Mouse (Mus musculus) ES-CJ7 (cell line): ENCODE measurements around the gene Phf14.

ENCODE experiments used
- DNase-seq: peaks from one replicate; pipeline ENCODE4 v3.0.0; 2011; ENCODE audit warnings: low read depth, low spot score

Phf14 gene

DNA sequence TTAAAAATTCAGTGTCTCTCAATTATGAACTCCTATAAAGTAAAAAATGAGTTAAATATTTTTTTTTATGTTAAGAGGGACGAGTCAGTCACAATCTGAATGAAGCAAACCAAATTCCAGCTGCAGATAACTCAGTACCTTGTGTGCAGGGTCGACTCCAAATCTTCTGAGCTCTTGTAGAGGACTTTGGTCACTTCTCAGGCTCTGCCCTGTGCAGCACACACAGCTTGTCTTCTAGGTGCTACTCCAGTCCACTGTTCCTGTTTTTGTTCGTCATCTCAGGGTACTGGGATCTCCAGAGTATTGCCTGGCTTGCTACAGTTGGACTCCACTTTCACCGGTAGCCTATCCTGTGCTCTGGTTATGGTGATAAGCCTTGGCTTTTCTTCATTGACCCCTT is 113.1 kb downstream of the Phf14 start:
- no peak for DNase-seq

DNA sequence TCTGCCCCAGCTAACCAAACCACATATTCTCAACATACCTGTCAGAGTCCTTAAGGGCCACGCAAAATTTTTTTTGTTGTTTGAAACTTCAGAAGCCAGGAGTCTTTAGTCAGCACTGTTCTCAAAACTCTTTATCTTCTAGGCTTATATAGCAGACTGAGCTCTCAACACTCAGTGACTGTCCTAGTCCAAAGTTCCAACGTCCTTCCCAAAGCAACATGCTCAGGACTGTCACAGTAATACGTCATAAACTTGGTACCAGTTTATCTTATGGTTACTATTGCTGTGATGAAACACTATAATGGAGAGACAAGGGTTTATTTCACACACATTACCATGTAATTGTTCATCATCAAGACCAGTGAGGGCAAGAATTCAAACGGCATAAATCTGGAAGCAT is 113.9 kb downstream of the Phf14 start:
- DNase-seq, result no peak

GRCm38 (mm10) chr6:12023395-12023794 is 115.8 kb downstream of the Phf14 start:
- no peak for DNase-seq

GRCm38 (mm10) chr6:12026804-12027537 is 119.4 kb downstream of the Phf14 start:
- DNase-seq, result no peak

DNA sequence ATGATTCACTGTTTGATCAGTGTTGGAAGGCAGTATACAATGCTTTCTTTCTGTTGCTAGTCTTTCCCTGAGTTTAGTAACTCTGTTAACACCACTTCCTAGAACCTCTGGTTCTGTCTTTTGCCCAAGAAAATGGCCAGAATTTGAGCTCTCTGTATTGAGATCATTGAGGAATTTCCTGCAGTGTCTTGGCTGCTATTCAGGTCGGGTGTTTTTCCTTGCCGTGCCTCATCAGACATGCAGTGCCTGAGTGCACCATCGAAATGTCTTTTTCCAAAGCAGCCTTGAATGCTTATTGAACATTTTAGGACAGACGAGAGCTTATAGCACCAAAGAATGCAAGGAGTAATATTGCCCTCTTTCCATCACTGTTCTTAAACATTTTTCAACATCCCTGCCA is 127.0 kb downstream of the Phf14 start:
- no peak for DNase-seq

DNA sequence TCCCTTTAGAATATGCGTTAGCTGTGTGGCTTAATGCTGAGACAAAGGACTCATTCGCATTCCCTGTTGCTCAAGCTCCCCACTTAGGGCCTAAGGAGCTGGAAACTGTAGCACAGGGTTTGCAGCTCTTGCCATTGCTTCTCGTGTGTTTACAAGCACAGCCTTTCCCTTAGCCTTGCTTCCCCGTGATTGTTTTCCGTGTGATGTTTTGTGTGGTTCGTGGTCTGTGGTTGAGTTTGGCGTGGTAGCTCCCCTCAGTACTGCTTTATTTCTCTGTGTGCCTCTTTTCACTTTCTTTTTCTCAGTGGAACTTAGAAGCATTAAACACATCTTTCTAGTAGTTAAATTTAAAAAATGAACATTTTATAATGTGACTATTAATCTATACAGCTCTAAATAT is 130.7 kb downstream of the Phf14 start:
- DNase-seq, result no peak

- no peak for DNase-seq
These were observed 145.3 kb downstream of the Phf14 start for GRCm38 (mm10) chr6:12052884-12053283.

DNA sequence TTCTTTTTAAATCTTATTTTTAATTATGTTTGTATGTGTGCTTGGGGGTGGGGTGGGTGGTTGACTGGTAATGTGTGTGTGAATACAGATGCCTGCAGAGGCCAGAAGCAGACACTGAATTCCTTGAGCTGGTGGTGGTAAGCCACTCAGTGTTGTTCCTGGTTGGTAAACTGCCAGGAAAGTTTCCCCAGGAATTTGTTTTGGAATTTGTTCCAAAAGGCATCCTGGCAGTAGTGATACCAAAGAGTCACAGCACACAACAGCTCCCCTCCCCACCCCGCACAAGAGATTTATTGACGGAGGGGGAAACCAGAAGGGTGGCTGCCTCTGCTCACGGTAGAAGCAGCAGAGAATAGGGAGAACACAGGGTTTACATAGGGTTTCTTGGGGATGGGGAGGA is 146.5 kb downstream of the Phf14 start:
- no peak for DNase-seq

- no peak for DNase-seq
These were observed 151.1 kb downstream of the Phf14 start for GRCm38 (mm10) chr6:12058717-12059116.

- no peak for DNase-seq
These were observed 152.4 kb downstream of the Phf14 start for GRCm38 (mm10) chr6:12059971-12060370.

DNA sequence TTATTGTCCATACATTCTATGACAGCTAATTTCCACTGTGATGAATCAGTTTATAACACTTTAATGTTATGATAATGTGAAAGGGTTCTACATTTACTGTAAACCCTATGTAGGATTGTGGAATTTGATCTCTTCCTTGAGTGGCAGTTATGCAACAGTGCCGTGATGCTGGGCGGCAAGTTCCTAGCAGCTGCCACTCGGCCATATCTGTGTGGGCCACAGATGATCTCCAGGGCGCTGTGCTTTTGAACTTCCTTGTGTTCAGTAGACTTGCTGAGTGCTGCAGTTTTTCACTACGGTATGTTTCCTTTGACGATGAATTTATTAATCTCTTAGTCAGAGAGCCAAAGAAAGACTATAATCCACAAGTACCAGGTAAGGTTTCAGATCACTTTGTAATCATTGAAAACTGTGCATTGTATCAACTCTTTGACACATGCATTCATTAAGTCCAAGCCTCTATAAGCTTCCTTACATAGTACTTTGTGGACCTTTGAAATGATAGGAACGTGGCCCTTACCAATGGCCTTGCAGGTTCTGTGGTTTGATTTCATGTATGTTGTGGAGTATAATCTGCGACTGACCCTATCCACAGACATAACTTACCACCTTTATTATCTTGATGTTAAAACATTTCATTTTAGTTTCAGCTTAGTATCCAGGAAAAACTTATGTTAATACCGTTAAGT is 153.0 kb downstream of the Phf14 start:
- no peak for DNase-seq

GRCm38 (mm10) chr6:12067956-12068355 is 160.3 kb downstream of the Phf14 start:
- no peak for DNase-seq

DNA sequence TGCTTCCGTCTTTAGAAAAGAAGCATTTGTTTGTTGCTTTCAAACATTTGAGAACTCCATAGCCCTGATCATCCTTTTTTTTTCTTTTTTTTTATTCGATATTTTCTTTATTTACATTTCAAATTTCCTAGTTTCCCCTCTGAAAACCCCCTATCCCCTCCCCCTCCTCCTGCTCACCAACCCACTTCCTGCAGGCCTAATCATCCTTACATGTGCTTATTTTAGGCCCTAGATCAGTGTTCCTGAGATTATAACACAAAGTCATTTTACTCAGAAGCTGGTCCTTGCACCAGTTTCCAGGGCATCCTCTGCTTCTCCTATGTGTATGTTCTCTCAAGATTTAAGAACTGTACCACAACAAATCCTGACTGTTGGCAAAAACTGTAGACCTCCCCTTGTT is 161.7 kb downstream of the Phf14 start:
- DNase-seq, result no peak

GRCm38 (mm10) chr6:12074599-12074998 is 167.0 kb downstream of the Phf14 start:
- DNase-seq, result no peak

DNA sequence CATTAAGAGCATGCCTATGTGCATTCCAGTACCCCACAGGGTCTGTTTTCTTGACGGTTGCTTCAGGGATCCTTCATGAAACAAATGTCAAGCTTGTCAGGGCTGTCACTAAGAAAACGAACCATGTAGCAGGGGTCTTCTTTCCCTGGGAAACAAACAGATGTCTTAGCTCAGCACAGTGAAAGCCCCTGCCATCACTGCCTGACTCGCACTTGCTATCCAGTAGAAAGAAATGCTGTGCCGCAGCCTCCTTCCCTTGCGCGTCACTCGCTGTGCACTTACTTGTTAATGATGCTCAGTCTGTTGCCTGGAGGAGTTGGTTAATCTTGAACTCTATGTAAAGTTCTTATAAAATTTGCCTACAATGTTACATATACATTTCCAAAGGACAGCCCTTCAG is 169.7 kb downstream of the Phf14 start:
- no peak for DNase-seq

GRCm38 (mm10) chr6:12077880-12078618 is 170.4 kb downstream of the Phf14 start:
- no peak for DNase-seq

DNA sequence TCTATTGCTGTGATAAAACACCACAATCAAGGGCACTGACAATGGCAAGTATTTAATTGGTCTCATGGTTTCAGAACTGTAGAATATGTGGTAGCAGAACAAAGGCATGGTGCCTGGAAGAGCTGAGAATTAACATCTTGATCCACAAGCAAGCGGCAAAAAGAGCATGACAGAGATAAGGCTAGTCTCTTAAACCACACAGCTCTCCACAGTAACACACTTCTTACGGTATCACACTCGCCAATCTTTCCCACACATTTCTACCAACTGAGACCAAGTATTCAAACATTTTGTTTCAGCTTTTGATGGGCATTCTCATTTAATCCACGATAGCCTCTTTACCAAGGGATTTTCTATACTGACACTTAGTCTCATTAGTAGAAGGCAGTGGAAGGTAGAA is 171.7 kb downstream of the Phf14 start:
- no peak for DNase-seq

DNA sequence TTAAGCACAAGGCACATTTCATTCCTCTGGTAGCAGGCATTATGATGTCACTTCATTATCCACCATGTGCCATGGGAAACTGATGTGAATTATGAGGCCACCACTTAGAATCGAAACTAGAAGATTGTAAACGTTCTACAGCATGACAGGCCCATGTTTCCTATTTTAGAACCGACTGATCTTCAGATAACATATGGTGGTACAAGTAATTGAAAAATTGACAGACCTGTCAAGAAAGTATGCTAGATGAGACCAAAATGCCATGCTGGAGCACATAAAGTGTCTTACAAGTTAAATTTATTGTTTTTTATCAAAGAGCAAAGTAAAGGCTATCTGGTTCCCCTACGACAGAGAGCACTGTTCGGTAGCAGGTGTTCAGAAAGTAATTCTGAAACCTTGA is 172.8 kb downstream of the Phf14 start:
- no peak for DNase-seq

DNA sequence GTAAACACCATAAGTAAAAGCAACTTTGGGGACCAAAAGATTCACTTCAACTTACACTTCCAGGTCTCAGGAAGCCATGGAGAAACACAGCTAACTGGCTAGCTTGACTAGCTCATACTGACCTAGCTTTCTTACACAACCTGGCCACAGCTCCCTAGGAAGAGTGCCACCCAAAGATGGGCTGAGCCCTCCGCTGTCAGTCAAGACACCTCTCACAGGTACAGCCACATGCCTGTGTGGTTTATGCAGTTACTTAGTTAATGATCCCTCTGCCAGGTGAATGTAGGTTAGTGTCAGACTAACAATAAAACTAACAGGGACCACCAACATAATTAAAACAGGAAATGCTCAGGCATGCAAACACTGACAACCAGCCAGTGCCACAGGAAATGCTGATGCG is 174.1 kb downstream of the Phf14 start:
- no peak for DNase-seq

DNA sequence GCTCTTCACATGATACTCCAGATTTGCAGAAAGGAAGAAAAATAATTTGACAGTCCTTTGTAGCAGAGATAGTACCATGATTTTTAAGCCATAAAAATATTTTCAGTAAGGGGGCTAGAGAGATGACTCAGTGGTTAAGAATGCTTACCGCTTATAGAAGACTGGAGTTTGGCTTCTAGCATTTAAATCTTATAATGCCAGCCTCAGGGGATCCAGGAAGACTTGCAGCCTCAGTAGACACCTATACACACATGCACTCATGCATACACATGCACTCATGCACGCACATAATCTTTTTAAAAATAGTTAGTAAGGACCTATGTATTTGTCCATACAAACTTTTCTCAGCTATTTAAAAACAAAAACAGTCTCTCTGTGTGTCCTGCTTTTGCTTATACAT is 174.5 kb downstream of the Phf14 start:
- DNase-seq, result no peak

- no peak for DNase-seq
These were observed 175.1 kb downstream of the Phf14 start for GRCm38 (mm10) chr6:12082531-12083216.

DNA sequence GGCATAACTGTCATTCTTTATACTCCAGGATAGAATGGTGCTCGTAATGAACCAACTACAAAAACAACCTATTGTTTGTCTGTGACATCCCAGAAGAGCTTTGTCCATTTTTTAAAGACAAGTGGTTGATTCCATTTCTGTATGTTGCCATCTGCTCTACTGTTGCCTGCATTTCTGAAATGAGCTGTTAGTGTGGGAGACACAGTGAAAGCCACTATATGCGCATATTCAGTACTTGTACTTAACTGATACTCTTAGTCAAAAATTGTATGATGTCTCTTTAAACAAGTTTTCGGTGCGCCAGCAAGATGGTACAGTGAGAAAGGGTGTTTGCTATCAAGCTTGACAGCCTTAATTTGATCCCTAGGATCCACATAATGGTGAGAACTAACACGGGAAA is 177.1 kb downstream of the Phf14 start:
- no peak for DNase-seq
